Mouse (Mus musculus): ENCODE data around the gene Tmem205. TPM values are rescaled to one million over a fixed set of nuclear protein-coding genes. Genes with fewer than 3 reads are reported as not detected.

Gene Tmem205
- polyA plus RNA-seq, 1 experiment from 2014 or later = 52.6 TPM

- Histone ChIP-seq H3K27me3 (ENCODE audit: insufficient read depth, poor library complexity, severe bottlenecking) (peaks cover 26% of the 10 kb centered on the region; the same call in 1 of the 2 replicates), H3K27ac (no peak overlapping the region), H3K4me3 (peak overlapping the region; percentile 71; the same call in 1 of the 2 replicates), H3K9me3 (no peaks in the 10 kb centered on the region), H3K36me3 (no peaks in the 10 kb centered on the region), H3K4me1 (peaks cover 22% of the 10 kb centered on the region)
- DNase-seq (ENCODE audit: low spot score) = no peak
- WGBS = 83% methylated on average over 4 of the region's 4 CpGs
Measured at GRCm38 (mm10) chr9:21937711-21938175, 10.4 kb upstream of the Tmem205 start.

- 2% methylated on average over 42 of the region's 43 CpGs for WGBS
Measured at GRCm38 (mm10) chr9:21936692-21937570, 9.6 kb upstream of the Tmem205 start, which contains the start of gene Plppr2. Plppr2 (plus strand) TSS chr9:21937033.

GRCm38 (mm10) chr9:21935466-21936131 lies 8.2 kb upstream of the Tmem205 start:
- no peak for DNase-seq (ENCODE audit: low spot score)
- Histone ChIP-seq H3K4me3 (no peak overlapping the region), H3K4me1 (peaks cover 29% of the 10 kb centered on the region), H3K36me3 (no peaks in the 10 kb centered on the region), H3K27ac (no peak overlapping the region), H3K27me3 (ENCODE audit: insufficient read depth, poor library complexity, severe bottlenecking) (peaks cover 23% of the 10 kb centered on the region; the same call in 1 of the 2 replicates), H3K9me3 (no peaks in the 10 kb centered on the region)
- WGBS = 75% methylated on average over 7 of the region's 7 CpGs

More at GRCm38 (mm10) chr9:21936692-21937570, 9.6 kb upstream of the Tmem205 start, which contains the start of gene Plppr2:
- no peaks in the 10 kb centered on the region for H3K36me3 ChIP-seq
- peaks cover 23% of the 10 kb centered on the region for H3K4me1 ChIP-seq
- H3K4me3 ChIP-seq = peak within 1 kb of the TSS; percentile 71
- H3K27ac ChIP-seq = peak within 1 kb of the TSS; percentile 79
- no peaks in the 10 kb centered on the region for H3K9me3 ChIP-seq
- peaks cover 23% of the 10 kb centered on the region; the same call in 1 of the 2 replicates for H3K27me3 ChIP-seq (ENCODE audit: insufficient read depth, poor library complexity, severe bottlenecking)
- peak; percentile 99 for DNase-seq (ENCODE audit: low spot score)

GRCm38 (mm10) chr9:21934021-21934420 lies 6.7 kb upstream of the Tmem205 start:
- H3K4me1 ChIP-seq = peaks cover 29% of the 10 kb centered on the region
- no peak overlapping the region for H3K27ac ChIP-seq
- no peaks in the 10 kb centered on the region for H3K36me3 ChIP-seq
- no peak for DNase-seq (ENCODE audit: low spot score)
- H3K27me3 ChIP-seq (ENCODE audit: insufficient read depth, poor library complexity, severe bottlenecking) = peaks cover 22% of the 10 kb centered on the region; the same call in 1 of the 2 replicates
- no peak overlapping the region for H3K4me3 ChIP-seq
- no peaks in the 10 kb centered on the region for H3K9me3 ChIP-seq
- 84% methylated on average over 12 of the region's 12 CpGs for WGBS

GRCm38 (mm10) chr9:21932445-21933137 lies 5.2 kb upstream of the Tmem205 start:
- Histone ChIP-seq H3K4me3 (no peak overlapping the region), H3K9me3 (no peaks in the 10 kb centered on the region), H3K27ac (no peak overlapping the region), H3K27me3 (ENCODE audit: insufficient read depth, poor library complexity, severe bottlenecking) (peaks cover 21% of the 10 kb centered on the region; the same call in 1 of the 2 replicates), H3K36me3 (no peaks in the 10 kb centered on the region), H3K4me1 (peaks cover 30% of the 10 kb centered on the region)
- DNase-seq (ENCODE audit: low spot score) = no peak
- WGBS = 54% methylated on average over 12 of the region's 12 CpGs

- WGBS = 62% methylated on average over 2 of the region's 2 CpGs
- peaks cover 21% of the 10 kb centered on the region; the same call in 1 of the 2 replicates for H3K27me3 ChIP-seq (ENCODE audit: insufficient read depth, poor library complexity, severe bottlenecking)
- H3K27ac ChIP-seq = no peak overlapping the region
- no peaks in the 10 kb centered on the region for H3K36me3 ChIP-seq
- no peaks in the 10 kb centered on the region for H3K9me3 ChIP-seq
- H3K4me3 ChIP-seq = no peak overlapping the region
- peaks cover 26% of the 10 kb centered on the region for H3K4me1 ChIP-seq
- DNase-seq (ENCODE audit: low spot score) = no peak
Measured at GRCm38 (mm10) chr9:21932006-21932405, 4.7 kb upstream of the Tmem205 start.

- H3K4me1 ChIP-seq = peaks cover 30% of the 10 kb centered on the region
- no peak overlapping the region for H3K27ac ChIP-seq
- no peak overlapping the region for H3K4me3 ChIP-seq
- H3K27me3 ChIP-seq (ENCODE audit: insufficient read depth, poor library complexity, severe bottlenecking) = peaks cover 13% of the 10 kb centered on the region; the same call in 1 of the 2 replicates
- 0 out of 2 replicates have a peak, but pooled peaks cover 6% of the 10 kb centered on the region for H3K36me3 ChIP-seq
- no peak for DNase-seq (ENCODE audit: low spot score)
- H3K9me3 ChIP-seq = no peaks in the 10 kb centered on the region
- WGBS = 74% methylated on average over 3 of the region's 3 CpGs
Measured at GRCm38 (mm10) chr9:21929208-21929607, 1.9 kb upstream of the Tmem205 start.

- Histone ChIP-seq H3K4me1 (peaks cover 25% of the 10 kb centered on the region), H3K4me3 (peak overlapping the region; percentile 64), H3K9me3 (no peaks in the 10 kb centered on the region), H3K27ac (peak overlapping the region; percentile 84), H3K36me3 (peaks cover 6% of the 10 kb centered on the region), H3K27me3 (ENCODE audit: insufficient read depth, poor library complexity, severe bottlenecking) (no peaks in the 10 kb centered on the region)
- no peak for DNase-seq (ENCODE audit: low spot score)
- 2% methylated on average over 6 of the region's 6 CpGs for WGBS
Measured at GRCm38 (mm10) chr9:21926784-21927183, 572 bp downstream of the Tmem205 start.

- DNase-seq (ENCODE audit: low spot score) = no peak
- Histone ChIP-seq H3K27ac (peak overlapping the region; percentile 84), H3K9me3 (no peaks in the 10 kb centered on the region), H3K4me1 (peaks cover 21% of the 10 kb centered on the region), H3K4me3 (peak overlapping the region; percentile 64), H3K36me3 (peaks cover 6% of the 10 kb centered on the region), H3K27me3 (ENCODE audit: insufficient read depth, poor library complexity, severe bottlenecking) (no peaks in the 10 kb centered on the region)
- WGBS = 71% methylated on average over 6 of the region's 6 CpGs
Measured at GRCm38 (mm10) chr9:21926155-21926554, 1.2 kb downstream of the Tmem205 start.

GRCm38 (mm10) chr9:21925506-21925905 lies 1.9 kb downstream of the Tmem205 start:
- H3K4me3 ChIP-seq = no peak overlapping the region
- H3K27me3 ChIP-seq (ENCODE audit: insufficient read depth, poor library complexity, severe bottlenecking) = no peaks in the 10 kb centered on the region
- H3K4me1 ChIP-seq = peaks cover 21% of the 10 kb centered on the region
- no peaks in the 10 kb centered on the region for H3K9me3 ChIP-seq
- no peak for DNase-seq (ENCODE audit: low spot score)
- 96% methylated on average over 1 of the region's 1 CpGs for WGBS
- peaks cover 6% of the 10 kb centered on the region for H3K36me3 ChIP-seq
- no peak overlapping the region for H3K27ac ChIP-seq

GRCm38 (mm10) chr9:21925034-21925433 lies 2.3 kb downstream of the Tmem205 start:
- no peak overlapping the region for H3K4me3 ChIP-seq
- no peak overlapping the region for H3K27ac ChIP-seq
- no peaks in the 10 kb centered on the region for H3K27me3 ChIP-seq (ENCODE audit: insufficient read depth, poor library complexity, severe bottlenecking)
- no peaks in the 10 kb centered on the region for H3K9me3 ChIP-seq
- H3K36me3 ChIP-seq = peaks cover 6% of the 10 kb centered on the region
- no peak for DNase-seq (ENCODE audit: low spot score)
- 88% methylated on average over 3 of the region's 3 CpGs for WGBS
- H3K4me1 ChIP-seq = peaks cover 21% of the 10 kb centered on the region

GRCm38 (mm10) chr9:21924099-21924493 lies 3.3 kb downstream of the Tmem205 start:
- H3K36me3 ChIP-seq = peaks cover 6% of the 10 kb centered on the region
- peak; percentile 94 for DNase-seq (ENCODE audit: low spot score)
- H3K27ac ChIP-seq = peak overlapping the region; percentile 64; the same call in 1 of the 2 replicates
- WGBS = 37% methylated on average over 6 of the region's 6 CpGs
- peak overlapping the region; percentile 18 for H3K4me3 ChIP-seq
- H3K4me1 ChIP-seq = peaks cover 21% of the 10 kb centered on the region
- H3K9me3 ChIP-seq = no peaks in the 10 kb centered on the region
- H3K27me3 ChIP-seq (ENCODE audit: insufficient read depth, poor library complexity, severe bottlenecking) = no peaks in the 10 kb centered on the region

Measured in heart, embryonic 10.5 days (tissue).